ENCODE assay signal across 12 mouse cellular contexts in genomic region chr5:97223238-97223857, GRCm38 (mm10).
A peak's percentile ranks its signal among the peaks of the same experiment; 100 is the strongest.
DNase-seq lines count a peak whose midpoint lies in the region; ATAC-seq lines count a peak whose summit lies in the region.
"Had no signal": no experiment of that assay in that cellular context is flagged by ENCODE, and none has a peak within 500 bp of the region (broad histone marks: within the 10 kb centered on the region; RNA-seq: fewer than 3 reads in every experiment).

No protein-coding gene starts in this region.

- H3K4me1 ChIP-seq in midbrain, embryonic 13.5 days (replicated peaks) = peaks cover 8% of the 10 kb centered on the region
- no peaks in the 10 kb centered on the region for H3K4me1 ChIP-seq in kidney, embryonic 14.5 days (ENCODE audit: control insufficient read depth, insufficient read depth, low read length)
- H3K4me1 ChIP-seq: embryonic facial prominence, embryonic 12.5 days had no signal

- peak overlapping the region; percentile 41; the same call in 1 of the 2 replicates for H3K27ac ChIP-seq in midbrain, embryonic 13.5 days
- H3K27ac ChIP-seq in kidney, embryonic 14.5 days (ENCODE audit: low read depth, low read length) = no peak overlapping the region
- H3K27ac ChIP-seq: embryonic facial prominence, embryonic 12.5 days had no signal

- peak overlapping the region; percentile 59 for H3K9ac ChIP-seq in midbrain, embryonic 13.5 days (replicated peaks)
- no peak overlapping the region for H3K9ac ChIP-seq in kidney, embryonic 14.5 days (ENCODE audit: low read depth, low read length)
- H3K9ac ChIP-seq: embryonic facial prominence, embryonic 12.5 days had no signal

- no peaks in the 10 kb centered on the region for H3K27me3 ChIP-seq in midbrain, embryonic 13.5 days
- H3K27me3 ChIP-seq in kidney, embryonic 14.5 days (ENCODE audit: control insufficient read depth, insufficient read depth, low read length) = no peaks in the 10 kb centered on the region
- H3K27me3 ChIP-seq: embryonic facial prominence, embryonic 12.5 days had no signal

- H3K36me3 ChIP-seq in midbrain, embryonic 13.5 days = no peaks in the 10 kb centered on the region
- no peaks in the 10 kb centered on the region for H3K36me3 ChIP-seq in kidney, embryonic 14.5 days (ENCODE audit: control insufficient read depth, insufficient read depth, low read length)
- H3K36me3 ChIP-seq: embryonic facial prominence, embryonic 12.5 days had no signal

- peak overlapping the region; percentile 55 for H3K4me2 ChIP-seq in midbrain, embryonic 13.5 days (replicated peaks)
- H3K4me2 ChIP-seq in kidney, embryonic 14.5 days (replicated peaks; ENCODE audit: low read depth, low read length) = no peak overlapping the region
- H3K4me2 ChIP-seq: embryonic facial prominence, embryonic 12.5 days had no signal

- ATAC-seq in cerebellum, adult (ENCODE audit: insufficient number of reproducible peaks, low FRiP score, low TSS enrichment) = peak; percentile 68; the same call in 1 of the 2 replicates
- ATAC-seq in midbrain, embryonic 13.5 days = peak; percentile 67; the same call in 1 of the 2 replicates
- ATAC-seq in kidney, embryonic 14.5 days (ENCODE audit: low FRiP score, low TSS enrichment) = no peak
- ATAC-seq: inflammation-experienced regulatory T-cells, adult 6 months had no signal

- peak overlapping the region; percentile 39 for H3K4me3 ChIP-seq in midbrain, embryonic 13.5 days (replicated peaks)
- no peak overlapping the region for H3K4me3 ChIP-seq in kidney, embryonic 14.5 days (ENCODE audit: low read length)
- H3K4me3 ChIP-seq: embryonic facial prominence, embryonic 12.5 days had no signal

- no peaks in the 10 kb centered on the region for H3K9me3 ChIP-seq in midbrain, embryonic 13.5 days
- no peaks in the 10 kb centered on the region for H3K9me3 ChIP-seq in kidney, embryonic 14.5 days (ENCODE audit: control insufficient read depth, low read length)
- H3K9me3 ChIP-seq: embryonic facial prominence, embryonic 12.5 days had no signal

- 36% methylated on average over 12 of the region's 12 CpGs for WGBS in midbrain, embryonic 13.5 days
- 85% methylated on average over 12 of the region's 12 CpGs for WGBS in kidney, embryonic 14.5 days

- DNase-seq in cerebellum, adult 8-10 months = no peak
- DNase-seq in right cerebral cortex, postnatal 4 days = peak; percentile 8
- no peak for DNase-seq in right cerebral cortex, postnatal 36 days (ENCODE audit: low spot score in 2 of 2)
- peak; percentile 11 for DNase-seq in retina, postnatal 7 days (ENCODE audit: low read depth, low spot score)
- no peak for DNase-seq in kidney, adult 18-20 months
- DNase-seq: kidney, postnatal 36 days; lung, adult 18-20 months had no signal

Comparison
In these comparisons a context has a peak if more than half of its experiments do, and no peak if none do; other contexts are left out.
1. DNase-seq: peak in right cerebral cortex, postnatal 4 days (single experiment) and retina, postnatal 7 days (single experiment); none in cerebellum, adult 8-10 months (single experiment), right cerebral cortex, postnatal 36 days (0 of 2) and kidney, adult 18-20 months (single experiment).